Comparison of ENCODE assay signal across 14 mouse cellular contexts in the genomic region with DNA sequence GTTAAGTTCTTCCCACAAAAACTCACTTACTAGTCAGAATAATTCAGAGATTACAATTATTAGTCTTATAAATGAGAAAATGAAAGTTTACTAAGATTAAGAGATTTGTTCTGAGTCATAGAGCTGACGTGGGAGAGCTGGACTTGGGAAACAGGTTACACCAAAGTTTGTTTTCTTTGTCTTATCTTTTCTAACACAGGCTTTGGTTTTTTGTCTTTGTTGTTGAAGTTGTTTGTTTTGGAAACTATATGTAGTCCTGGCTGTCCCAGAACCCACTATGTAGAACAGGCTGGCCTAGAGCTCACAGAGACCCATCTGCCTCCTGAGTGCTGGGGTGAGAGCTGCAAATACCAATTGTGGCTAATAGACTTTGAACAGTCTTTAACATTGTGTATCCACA. TPM values are rescaled to one million over a fixed set of nuclear protein-coding genes. Genes with fewer than 3 reads are reported as not detected.
A peak's percentile ranks its signal among the peaks of the same experiment; 100 is the strongest.
DNase-seq lines count a peak whose midpoint lies in the region; ATAC-seq and TF ChIP-seq lines count a peak whose summit lies in the region.
"Had no signal": no experiment of that assay in that cellular context is flagged by ENCODE, and none has a peak within 500 bp of the region (broad histone marks: within the 10 kb centered on the region; RNA-seq: fewer than 3 reads in every experiment).

No protein-coding gene starts in this region.

- no peak for DNase-seq in intestine, embryonic 14.5 days (ENCODE audit: low spot score)
- no peak for DNase-seq in kidney, postnatal 14 days
- DNase-seq in forebrain, embryonic 14.5 days (ENCODE audit: low spot score), result no peak
- DNase-seq: cerebellum, postnatal 36 days; kidney, adult 11 months had no signal

- 0 out of 2 replicates have a peak overlapping the region, but pooled peaks have one; percentile 25 for H3K27ac ChIP-seq in intestine, embryonic 14.5 days (ENCODE audit: low read depth)
- no peak overlapping the region for H3K27ac ChIP-seq in intestine, postnatal 0 days (ENCODE audit: low read depth, low read length)
- peak overlapping the region; percentile 80 for H3K27ac ChIP-seq in bone marrow macrophage, adult 2 months (ENCODE audit: insufficient read depth, low read depth, low read length)
- H3K27ac ChIP-seq in olfactory bulb, adult 2 months (ENCODE audit: insufficient read depth, low read depth, low read length), result peak overlapping the region; percentile 60; the same call in 1 of the 2 replicates
- no peak overlapping the region for H3K27ac ChIP-seq in forebrain, embryonic 14.5 days (ENCODE audit: low read depth, low read length)
- H3K27ac ChIP-seq: embryonic facial prominence, embryonic 13.5 days; lung, embryonic 15.5 days had no signal

- H3K4me3 ChIP-seq in intestine, embryonic 14.5 days (ENCODE audit: low read depth, low read length), result no peak overlapping the region
- H3K4me3 ChIP-seq in intestine, postnatal 0 days (ENCODE audit: low read depth, low read length), result no peak overlapping the region
- H3K4me3 ChIP-seq in bone marrow macrophage, adult 2 months (ENCODE audit: insufficient read depth, low read length), result peak overlapping the region; percentile 44
- H3K4me3 ChIP-seq in olfactory bulb, adult 2 months (ENCODE audit: insufficient read depth, low read depth, low read length), result no peak overlapping the region
- H3K4me3 ChIP-seq in forebrain, embryonic 14.5 days (ENCODE audit: low read depth, low read length), result no peak overlapping the region
- H3K4me3 ChIP-seq: embryonic facial prominence, embryonic 13.5 days; lung, embryonic 15.5 days had no signal

- ATAC-seq in intestine, embryonic 14.5 days (replicated peaks; ENCODE audit: low FRiP score, low TSS enrichment, low read depth), result no peak
- no peak for ATAC-seq in intestine, postnatal 0 days
- ATAC-seq in CD4-positive, CD25-positive, alpha-beta regulatory T cell, adult 4 months, result peak; percentile 42
- ATAC-seq in forebrain, embryonic 14.5 days, result no peak

- peaks cover 14% of the 10 kb centered on the region for H3K4me1 ChIP-seq in intestine, embryonic 14.5 days (replicated peaks; ENCODE audit: control insufficient read depth, insufficient read depth, low read length)
- no peaks in the 10 kb centered on the region; the same call in 1 of the 2 replicates for H3K4me1 ChIP-seq in intestine, postnatal 0 days (replicated peaks; ENCODE audit: control insufficient read depth, insufficient read depth, low read length)
- peaks cover 34% of the 10 kb centered on the region for H3K4me1 ChIP-seq in bone marrow macrophage, adult 2 months (ENCODE audit: control insufficient read depth, insufficient read depth, low read length)
- peaks cover 11% of the 10 kb centered on the region for H3K4me1 ChIP-seq in olfactory bulb, adult 2 months (ENCODE audit: control insufficient read depth, insufficient read depth, low read length)
- no peaks in the 10 kb centered on the region for H3K4me1 ChIP-seq in forebrain, embryonic 14.5 days (ENCODE audit: control insufficient read depth, insufficient read depth, low read length)

- H3K36me3 ChIP-seq in intestine, embryonic 14.5 days (ENCODE audit: control insufficient read depth, insufficient read depth, low read length), result no peaks in the 10 kb centered on the region
- H3K36me3 ChIP-seq in intestine, postnatal 0 days (ENCODE audit: control insufficient read depth, insufficient read depth), result peaks cover 6% of the 10 kb centered on the region
- H3K36me3 ChIP-seq in forebrain, embryonic 14.5 days (ENCODE audit: control insufficient read depth, insufficient read depth, low read length), result no peaks in the 10 kb centered on the region; the same call in 1 of the 2 replicates
- H3K36me3 ChIP-seq: lung, embryonic 15.5 days had no signal

- WGBS in intestine, embryonic 14.5 days, result 78% methylated on average over 1 of the region's 1 CpGs
- WGBS in intestine, postnatal 0 days, result 65% methylated on average over 1 of the region's 1 CpGs
- WGBS in olfactory bulb, adult 2 months, result 75% methylated on average over 1 of the region's 1 CpGs
- 76% methylated on average over 1 of the region's 1 CpGs for WGBS in forebrain, embryonic 14.5 days

- no peaks in the 10 kb centered on the region for H3K9me3 ChIP-seq in intestine, embryonic 14.5 days (ENCODE audit: control insufficient read depth, low read length)
- no peaks in the 10 kb centered on the region for H3K9me3 ChIP-seq in intestine, postnatal 0 days (ENCODE audit: control insufficient read depth)
- no peaks in the 10 kb centered on the region for H3K9me3 ChIP-seq in forebrain, embryonic 14.5 days (replicated peaks; ENCODE audit: control insufficient read depth, low read length)
- H3K9me3 ChIP-seq: embryonic facial prominence, embryonic 13.5 days; lung, embryonic 15.5 days had no signal

- TF ChIP-seq CTCF in intestine, postnatal 0 days (IDR thresholded peaks at IDR 0.05; ENCODE audit: low read depth), result no peak
- no peak for TF ChIP-seq CTCF in bone marrow macrophage, adult 2 months (IDR thresholded peaks at IDR 0.05; ENCODE audit: low read depth, low read length)
- no peak for TF ChIP-seq CTCF in olfactory bulb, adult 2 months (IDR thresholded peaks at IDR 0.05; ENCODE audit: insufficient read depth, low read depth, low read length)

- H3K4me2 ChIP-seq in intestine, embryonic 14.5 days (ENCODE audit: low read length), result no peak overlapping the region
- no peak overlapping the region for H3K4me2 ChIP-seq in intestine, postnatal 0 days (replicated peaks; ENCODE audit: low read depth)
- no peak overlapping the region for H3K4me2 ChIP-seq in forebrain, embryonic 14.5 days (ENCODE audit: low read length)
- H3K4me2 ChIP-seq: embryonic facial prominence, embryonic 13.5 days; lung, embryonic 15.5 days; midbrain, embryonic 11.5 days had no signal

- H3K27me3 ChIP-seq in intestine, embryonic 14.5 days (replicated peaks; ENCODE audit: control insufficient read depth, insufficient read depth, low read length), result no peaks in the 10 kb centered on the region
- H3K27me3 ChIP-seq in intestine, postnatal 0 days (replicated peaks; ENCODE audit: control insufficient read depth, insufficient read depth, low read length), result no peaks in the 10 kb centered on the region
- no peaks in the 10 kb centered on the region for H3K27me3 ChIP-seq in forebrain, embryonic 14.5 days (replicated peaks; ENCODE audit: control insufficient read depth, insufficient read depth, low read length)
- H3K27me3 ChIP-seq: embryonic facial prominence, embryonic 13.5 days had no signal

- no peak overlapping the region for H3K9ac ChIP-seq in intestine, embryonic 14.5 days (ENCODE audit: low read length)
- H3K9ac ChIP-seq in intestine, postnatal 0 days (ENCODE audit: low read depth, low read length), result no peak overlapping the region
- no peak overlapping the region for H3K9ac ChIP-seq in forebrain, embryonic 14.5 days (ENCODE audit: low read length)
- H3K9ac ChIP-seq: embryonic facial prominence, embryonic 13.5 days; lung, embryonic 15.5 days had no signal

- TF ChIP-seq POLR2A in bone marrow macrophage, adult 2 months (IDR thresholded peaks at IDR 0.05; ENCODE audit: borderline replicate concordance, low read depth, low read length), result no peak
- no peak for TF ChIP-seq POLR2A in olfactory bulb, adult 2 months (IDR thresholded peaks at IDR 0.05; ENCODE audit: insufficient read depth, low read depth, low read length)

RNA-seq across cellular contexts. Expression of a gene that starts 20.7 kb away (rescaled TPM):
- not detected in 2 replicates for polyA plus RNA-seq in intestine, embryonic 14.5 days (2014; fragmentation: Nextera tagmentation; extraction: Ambion mirVana)
- polyA plus RNA-seq in intestine, postnatal 0 days (2015; fragmentation: Nextera tagmentation; extraction: Ambion mirVana), result not detected in 2 replicates
- not detected for polyA plus RNA-seq in CD4-positive, CD25-positive, alpha-beta regulatory T cell, adult 4 months (2017; shearing (Covaris generic))
- polyA plus RNA-seq in bone marrow macrophage, adult 2 months (2012; ENCODE audit: insufficient read depth, insufficient read length, missing spikeins), result not detected in 2 replicates
- not detected in 2 replicates for polyA plus RNA-seq in olfactory bulb, adult 2 months (2012; ENCODE audit: insufficient read depth, insufficient read length, low replicate concordance, missing spikeins)
- polyA plus RNA-seq in forebrain, embryonic 14.5 days (2014; fragmentation: Nextera tagmentation; extraction: Ambion mirVana), result not detected in 2 replicates
- polyA plus RNA-seq: embryonic facial prominence, embryonic 13.5 days; forebrain, embryonic 11.5 days; liver, adult 2 months; lung, embryonic 15.5 days; midbrain, embryonic 11.5 days had no signal

RNA-seq across cellular contexts. Expression of a gene that starts 31.1 kb away (rescaled TPM):
- polyA plus RNA-seq in intestine, embryonic 14.5 days (2014; fragmentation: Nextera tagmentation; extraction: Ambion mirVana), result 11.0 and 12.1 TPM in 2 replicates
- polyA plus RNA-seq in intestine, postnatal 0 days (2015; fragmentation: Nextera tagmentation; extraction: Ambion mirVana), result 2.1 and 2.2 TPM in 2 replicates
- polyA plus RNA-seq in CD4-positive, CD25-positive, alpha-beta regulatory T cell, adult 4 months (2017; shearing (Covaris generic)), result 10 to 100 TPM; 22.2 to 24.7 TPM
- polyA plus RNA-seq in bone marrow macrophage, adult 2 months (2012; ENCODE audit: insufficient read depth, insufficient read length, missing spikeins), result 13.2 and 18.4 TPM in 2 replicates
- polyA plus RNA-seq in olfactory bulb, adult 2 months (2012; ENCODE audit: insufficient read depth, insufficient read length, low replicate concordance, missing spikeins), result not detected in 2 replicates
- polyA plus RNA-seq in forebrain, embryonic 14.5 days (2014; fragmentation: Nextera tagmentation; extraction: Ambion mirVana), result 3.8 and 5.7 TPM in 2 replicates

RNA-seq across cellular contexts. Expression of a gene that starts 31.2 kb away (rescaled TPM):
- 12.6 and 12.7 TPM in 2 replicates for polyA plus RNA-seq in intestine, embryonic 14.5 days (2014; fragmentation: Nextera tagmentation; extraction: Ambion mirVana)
- polyA plus RNA-seq in intestine, postnatal 0 days (2015; fragmentation: Nextera tagmentation; extraction: Ambion mirVana), result 6.8 and 8.0 TPM in 2 replicates
- polyA plus RNA-seq in CD4-positive, CD25-positive, alpha-beta regulatory T cell, adult 4 months (2017; shearing (Covaris generic)), result 10 to 100 TPM in 1 of 2 experiments, 1 to 10 TPM in 1; 6.3 to 10.1 TPM
- 53.0 and 63.0 TPM in 2 replicates for polyA plus RNA-seq in bone marrow macrophage, adult 2 months (2012; ENCODE audit: insufficient read depth, insufficient read length, missing spikeins)
- 201 TPM in 1 of 2 replicates, not detected in the other for polyA plus RNA-seq in olfactory bulb, adult 2 months (2012; ENCODE audit: insufficient read depth, insufficient read length, low replicate concordance, missing spikeins)
- 5.5 and 6.7 TPM in 2 replicates for polyA plus RNA-seq in forebrain, embryonic 14.5 days (2014; fragmentation: Nextera tagmentation; extraction: Ambion mirVana)

RNA-seq across cellular contexts. Expression of a gene that starts 40.3 kb away (rescaled TPM):
- polyA plus RNA-seq in intestine, embryonic 14.5 days (2014; fragmentation: Nextera tagmentation; extraction: Ambion mirVana), result 0.16 and 0.23 TPM in 2 replicates
- polyA plus RNA-seq in intestine, postnatal 0 days (2015; fragmentation: Nextera tagmentation; extraction: Ambion mirVana), result 0.14 and 0.25 TPM in 2 replicates
- not detected for polyA plus RNA-seq in CD4-positive, CD25-positive, alpha-beta regulatory T cell, adult 4 months (2017; shearing (Covaris generic))
- polyA plus RNA-seq in bone marrow macrophage, adult 2 months (2012; ENCODE audit: insufficient read depth, insufficient read length, missing spikeins), result not detected in 2 replicates
- not detected in 2 replicates for polyA plus RNA-seq in olfactory bulb, adult 2 months (2012; ENCODE audit: insufficient read depth, insufficient read length, low replicate concordance, missing spikeins)
- not detected in 2 replicates for polyA plus RNA-seq in forebrain, embryonic 14.5 days (2014; fragmentation: Nextera tagmentation; extraction: Ambion mirVana)
- polyA plus RNA-seq: forebrain, embryonic 11.5 days; liver, adult 2 months; midbrain, embryonic 11.5 days had no signal

Comparison
In these comparisons a context has a peak if more than half of its experiments do, and no peak if none do; other contexts are left out.
1. H3K27ac ChIP-seq: peak in intestine, embryonic 14.5 days (single experiment), bone marrow macrophage, adult 2 months (single experiment) and olfactory bulb, adult 2 months (single experiment); none in intestine, postnatal 0 days (single experiment) and forebrain, embryonic 14.5 days (single experiment).